Mouse (Mus musculus) lung, postnatal 0 days (tissue): Measurements from ENCODE around the gene Gm45021.

Experiments
- CTCF ChIP-seq: IDR thresholded peaks from 2 replicates; pipeline ENCODE4 v1.5.1; 2016; ENCODE audit warnings: antibody characterized with exemption, mild to moderate bottlenecking
- EP300 ChIP-seq: IDR thresholded peaks from 2 replicates; pipeline ENCODE4 v1.6.1; 2016; ENCODE audit warnings: antibody characterized with exemption, mild to moderate bottlenecking, control low read depth

DNA sequence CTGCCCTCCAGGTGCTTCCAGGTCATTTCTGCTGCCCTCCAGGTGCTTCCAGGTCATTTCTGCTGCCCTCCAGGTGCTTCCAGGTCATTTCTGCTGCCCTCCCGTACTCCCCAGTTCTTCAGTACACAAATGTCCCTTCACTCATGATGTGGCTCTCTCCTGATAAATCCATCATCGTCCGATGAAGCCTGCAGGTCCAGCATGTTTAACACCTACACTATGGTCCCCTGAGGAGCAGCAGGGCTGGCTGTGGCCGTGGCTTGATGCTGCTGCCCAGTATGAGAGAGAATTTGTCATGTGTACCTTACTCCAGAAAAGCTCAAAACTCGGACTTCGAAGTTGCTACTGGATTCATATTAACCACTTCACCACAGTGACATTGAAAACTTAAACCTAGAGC, 52.0 kb downstream of the Gm45021 start:
- no peak for TF ChIP-seq CTCF
- TF ChIP-seq EP300 = no peak
